Mouse (Mus musculus): Measurements from ENCODE around the gene Arl3.

The Arl3 gene

GRCm38 (mm10) chr19:46499836-46500580 is 73.0 kb downstream of the Arl3 start:
- peak; percentile 94 to 99 for DNase-seq

- no peak for DNase-seq
These were observed 73.5 kb downstream of the Arl3 start for GRCm38 (mm10) chr19:46499539-46499835.

GRCm38 (mm10) chr19:46497230-46497629 is 75.8 kb downstream of the Arl3 start:
- DNase-seq = no peak

- DNase-seq = no peak
These were observed 77.9 kb downstream of the Arl3 start for GRCm38 (mm10) chr19:46495136-46495535.

- no peak for DNase-seq
These were observed 82.4 kb downstream of the Arl3 start for GRCm38 (mm10) chr19:46490634-46491033.

- no peak for DNase-seq
These were observed 83.5 kb downstream of the Arl3 start for GRCm38 (mm10) chr19:46489448-46489847.

- DNase-seq = no peak
These were observed 86.3 kb downstream of the Arl3 start for GRCm38 (mm10) chr19:46486709-46487108.

GRCm38 (mm10) chr19:46485847-46486246 is 87.2 kb downstream of the Arl3 start:
- DNase-seq = no peak

- no peak for DNase-seq
These were observed 88.5 kb downstream of the Arl3 start for GRCm38 (mm10) chr19:46484518-46484917.

GRCm38 (mm10) chr19:46483701-46484328 is 89.2 kb downstream of the Arl3 start:
- DNase-seq = no peak

GRCm38 (mm10) chr19:46482896-46483516 is 90.0 kb downstream of the Arl3 start:
- no peak for DNase-seq

- no peak for DNase-seq
These were observed 91.2 kb downstream of the Arl3 start for GRCm38 (mm10) chr19:46481756-46482155.

GRCm38 (mm10) chr19:46481352-46481751 is 91.6 kb downstream of the Arl3 start:
- no peak for DNase-seq

Data from thymus, adult 18-20 months (tissue).